Mouse (Mus musculus) kidney, postnatal 0 days (tissue): ENCODE measurements around the gene Hdac4. TPM values are rescaled to one million over a fixed set of nuclear protein-coding genes. Genes with fewer than 3 reads are reported as not detected.

Experiments
- ATAC-seq: fragments of 200-750 bp; cut with Nextera tagmentation; replicated peaks from 2 replicates; pipeline ENCODE4 v1.8.0; 2017; ENCODE audit warnings: low read depth, moderate number of reproducible peaks, moderate TSS enrichment, moderate library complexity; ENCODE audit not compliant: low FRiP score
- DNase-seq: peaks from one replicate; pipeline ENCODE4 v3.0.0-alpha.2; 2016; ENCODE audit warnings: low spot score
- H3K27ac ChIP-seq: fragments of 300-500 bp; sonication (generic); 2 replicates; pipeline ENCODE4 v1.5.1; 2014; ENCODE audit warnings: mild to moderate bottlenecking
- H3K27me3 ChIP-seq: fragments of 300-500 bp; sonication (generic); 2 replicates; pipeline ENCODE4 v1.6.1; 2014; ENCODE audit warnings: low read length, mixed read lengths; ENCODE audit not compliant: insufficient read depth
- H3K36me3 ChIP-seq: fragments of 300-500 bp; sonication (generic); 2 replicates; pipeline ENCODE4 v1.6.1; 2014; ENCODE audit warnings: low read length, mixed read lengths; ENCODE audit not compliant: insufficient read depth
- H3K4me1 ChIP-seq: fragments of 300-500 bp; sonication (generic); replicated peaks from 2 replicates; pipeline ENCODE4 v1.6.1; 2014; ENCODE audit warnings: antibody characterized with exemption, low read length, mixed read lengths; ENCODE audit not compliant: insufficient read depth
- H3K4me2 ChIP-seq: fragments of 300-500 bp; sonication (generic); 2 replicates; pipeline ENCODE4 v1.6.1; 2014; ENCODE audit warnings: mild to moderate bottlenecking, low read length, moderate library complexity, mixed read lengths
- H3K4me3 ChIP-seq: fragments of 300-500 bp; sonication (generic); replicated peaks from 2 replicates; pipeline ENCODE4 v1.5.1; 2014; ENCODE audit warnings: low read depth, low read length
- H3K9ac ChIP-seq: fragments of 300-500 bp; sonication (generic); 2 replicates; pipeline ENCODE4 v1.6.1; 2014; ENCODE audit warnings: low read depth, low read length
- H3K9me3 ChIP-seq: fragments of 300-500 bp; sonication (generic); replicated peaks from 2 replicates; pipeline ENCODE4 v1.6.1; 2016; ENCODE audit warnings: low read length, inconsistent platforms, mixed read lengths
- CTCF ChIP-seq: IDR thresholded peaks from 2 replicates; pipeline ENCODE4 v1.5.1; 2016; ENCODE audit warnings: antibody characterized with exemption, low read depth, mild to moderate bottlenecking, moderate library complexity
- WGBS: fragments of 180-500 bp; shearing (Covaris S2); extraction: QIAGEN DNeasy Blood & Tissue Kit; methylation state at CpG from one replicate; pipeline ENCODE4 v1.1.7; 2014; 5-methylcytosine and 5-hydroxymethylcytosine counted together
- polyA plus RNA-seq: library from polyadenylated mRNA; unstranded; fragments of >200 nt; fragmentation: Nextera tagmentation; extraction: Ambion mirVana; gene quantifications from 2 replicates; pipeline ENCODE4 v1.2.1, GENCODE M21; 2015

The Hdac4 gene
- polyA plus RNA-seq, 1 experiment from 2014 or later, result 13.9 TPM

DNA sequence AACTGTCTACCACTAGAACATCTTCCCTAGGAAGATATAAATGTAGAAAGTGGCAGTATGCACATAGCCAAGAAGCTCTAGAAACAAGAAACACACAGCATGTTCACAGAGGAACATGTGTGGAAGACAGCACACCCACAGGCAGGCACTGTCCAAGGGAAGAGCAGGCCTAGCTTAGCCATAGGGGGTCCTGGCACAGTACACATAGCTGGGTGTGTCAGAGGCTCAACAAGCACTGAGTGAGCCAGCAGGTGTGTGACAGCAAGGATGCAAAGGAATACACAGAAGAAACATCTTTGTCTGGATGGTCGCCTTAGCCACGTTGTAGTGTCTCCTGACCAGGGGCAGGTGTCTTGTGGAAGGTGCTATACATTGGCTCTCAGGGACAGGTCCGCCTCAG is 132.2 kb downstream of the Hdac4 start:
- H3K4me3 ChIP-seq, result no peak overlapping the region
- WGBS, result 92% methylated on average over 3 of the region's 3 CpGs
- H3K36me3 ChIP-seq, result no peaks in the 10 kb centered on the region
- ATAC-seq (no peak), DNase-seq (no peak)
- H3K9me3 ChIP-seq, result no peaks in the 10 kb centered on the region
- no peak overlapping the region for H3K27ac ChIP-seq
- TF ChIP-seq CTCF, result no peak
- H3K27me3 ChIP-seq, result no peaks in the 10 kb centered on the region
- H3K9ac ChIP-seq, result no peak overlapping the region
- peaks cover 11% of the 10 kb centered on the region; the same call in 1 of the 2 replicates for H3K4me1 ChIP-seq
- H3K4me2 ChIP-seq, result no peak overlapping the region

GRCm38 (mm10) chr1:92061198-92062073 is 134.1 kb downstream of the Hdac4 start:
- H3K4me2 ChIP-seq, result no peak overlapping the region
- no peak overlapping the region for H3K4me3 ChIP-seq
- H3K27me3 ChIP-seq, result no peaks in the 10 kb centered on the region
- 36% methylated on average over 8 of the region's 8 CpGs for WGBS
- no peak for TF ChIP-seq CTCF
- no peak overlapping the region for H3K9ac ChIP-seq
- H3K9me3 ChIP-seq, result no peaks in the 10 kb centered on the region
- peaks cover 11% of the 10 kb centered on the region; the same call in 1 of the 2 replicates for H3K4me1 ChIP-seq
- no peaks in the 10 kb centered on the region for H3K36me3 ChIP-seq
- ATAC-seq (no peak; the same call in 1 of the 2 replicates), DNase-seq (peak; percentile 58)
- no peak overlapping the region for H3K27ac ChIP-seq

DNA sequence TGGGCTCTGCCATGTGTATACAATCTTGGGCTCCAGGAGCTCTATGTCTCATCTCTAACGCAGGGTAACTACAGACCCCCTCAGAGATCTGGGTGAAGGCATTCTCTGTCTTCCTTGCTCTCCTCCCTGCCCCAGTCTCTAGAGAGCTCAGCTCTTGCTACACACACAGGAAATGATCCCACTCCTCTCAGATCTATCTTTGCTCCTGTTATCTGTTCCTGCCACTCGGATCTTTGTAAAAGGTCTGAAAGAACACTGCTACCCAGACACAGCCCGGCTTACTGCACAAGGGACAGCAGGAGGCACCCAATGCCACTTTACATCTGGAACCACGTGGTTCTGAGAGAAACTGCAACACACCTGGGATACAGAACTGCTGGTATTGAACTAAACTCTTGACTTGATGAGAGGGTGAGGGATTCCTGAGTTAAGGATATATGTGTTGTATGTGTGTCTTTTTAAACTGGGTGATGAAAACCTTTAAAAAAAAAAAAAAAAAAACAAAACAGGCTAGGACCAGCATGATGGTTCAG is 134.9 kb downstream of the Hdac4 start:
- no peak for ATAC-seq
- H3K4me2 ChIP-seq, result no peak overlapping the region
- no peak for DNase-seq
- 84% methylated on average over 4 of the region's 4 CpGs for WGBS
- no peaks in the 10 kb centered on the region for H3K36me3 ChIP-seq
- no peak overlapping the region for H3K4me3 ChIP-seq
- no peaks in the 10 kb centered on the region for H3K27me3 ChIP-seq
- peaks cover 11% of the 10 kb centered on the region; the same call in 1 of the 2 replicates for H3K4me1 ChIP-seq
- no peak for TF ChIP-seq CTCF
- no peak overlapping the region for H3K9ac ChIP-seq
- no peak overlapping the region for H3K27ac ChIP-seq
- H3K9me3 ChIP-seq, result no peaks in the 10 kb centered on the region

GRCm38 (mm10) chr1:92059571-92059970 is 135.9 kb downstream of the Hdac4 start:
- no peak for DNase-seq
- Histone ChIP-seq H3K9ac (no peak overlapping the region), H3K27ac (no peak overlapping the region), H3K4me3 (no peak overlapping the region), H3K36me3 (no peaks in the 10 kb centered on the region), H3K4me2 (no peak overlapping the region), H3K4me1 (peaks cover 14% of the 10 kb centered on the region), H3K9me3 (no peaks in the 10 kb centered on the region), H3K27me3 (no peaks in the 10 kb centered on the region)
- no peak for TF ChIP-seq CTCF
- WGBS, result 74% methylated on average over 1 of the region's 1 CpGs
- no peak for ATAC-seq

- WGBS, result 79% methylated on average over 5 of the region's 5 CpGs
- Histone ChIP-seq H3K4me1 (peaks cover 14% of the 10 kb centered on the region), H3K27ac (no peak overlapping the region), H3K27me3 (no peaks in the 10 kb centered on the region), H3K9me3 (no peaks in the 10 kb centered on the region), H3K9ac (no peak overlapping the region), H3K36me3 (no peaks in the 10 kb centered on the region), H3K4me2 (no peak overlapping the region), H3K4me3 (no peak overlapping the region)
- ATAC-seq (no peak), DNase-seq (no peak)
- no peak for TF ChIP-seq CTCF
These were observed 136.6 kb downstream of the Hdac4 start for GRCm38 (mm10) chr1:92058731-92059425.

DNA sequence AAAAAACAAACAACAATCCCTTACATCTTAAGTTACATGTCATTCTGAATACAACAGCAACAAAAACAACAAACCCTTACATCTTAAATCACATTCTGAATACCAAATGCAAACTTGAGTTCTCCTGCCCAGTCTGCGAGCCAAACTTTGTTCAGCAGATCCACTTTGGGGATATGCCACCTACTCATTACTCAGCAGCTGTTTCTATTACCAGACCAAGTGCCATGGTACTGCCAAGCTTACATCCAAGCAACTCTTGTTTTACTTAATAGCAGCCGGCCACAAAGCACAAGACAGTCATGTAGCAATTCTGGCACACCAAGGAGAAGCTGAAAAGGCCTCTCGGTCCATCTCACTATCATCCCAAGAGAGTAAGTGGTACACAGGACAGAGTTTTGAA is 138.4 kb downstream of the Hdac4 start:
- ATAC-seq, result no peak
- DNase-seq, result no peak
- H3K9me3 ChIP-seq, result no peaks in the 10 kb centered on the region

More for the DNA sequence above, 138.4 kb downstream of the Hdac4 start:
- H3K4me3 ChIP-seq, result no peak overlapping the region
- H3K27ac ChIP-seq, result no peak overlapping the region
- 92% methylated on average over 3 of the region's 3 CpGs for WGBS
- H3K36me3 ChIP-seq, result no peaks in the 10 kb centered on the region
- H3K4me1 ChIP-seq, result peaks cover 9% of the 10 kb centered on the region
- no peak overlapping the region for H3K9ac ChIP-seq
- no peaks in the 10 kb centered on the region for H3K27me3 ChIP-seq
- TF ChIP-seq CTCF, result no peak
- no peak overlapping the region for H3K4me2 ChIP-seq
